Mouse (Mus musculus) common myeloid progenitor, adult 5-6 weeks (primary cell): ENCODE measurements around the gene Stox2. TPM values are rescaled to one million over a fixed set of nuclear protein-coding genes. Genes with fewer than 3 reads are reported as not detected.
A peak's percentile ranks its signal among the peaks of the same experiment; 100 is the strongest.

Experiments used
- ATAC-seq: replicated peaks from 2 replicates; pipeline ENCODE4 v1.8.0; 2016; ENCODE audit warnings: low read depth, mild to moderate bottlenecking, moderate TSS enrichment, inconsistent platforms; ENCODE audit not compliant: poor library complexity, severe bottlenecking
- total RNA-seq: library from RNA; stranded (forward); fragments of 200-1000, 187-1606 nt; gene quantifications from 2 replicates; pipeline ENCODE4 v1.2.3, GENCODE M21; 2017

The Stox2 gene
- total RNA-seq, 1 experiment from 2014 or later = 0.87 TPM

- no peak for ATAC-seq
Measured at GRCm38 (mm10) chr8:47369044-47369769, 77.0 kb downstream of the Stox2 start.

GRCm38 (mm10) chr8:47367029-47367428 lies 79.1 kb downstream of the Stox2 start:
- no peak for ATAC-seq

- ATAC-seq = peak; percentile 98
Measured at GRCm38 (mm10) chr8:47363271-47363670, 82.9 kb downstream of the Stox2 start.

- ATAC-seq = no peak
Measured at GRCm38 (mm10) chr8:47355340-47355906, 90.7 kb downstream of the Stox2 start.

- no peak for ATAC-seq
Measured at GRCm38 (mm10) chr8:47354523-47355168, 91.5 kb downstream of the Stox2 start.

GRCm38 (mm10) chr8:47351914-47352701 lies 94.1 kb downstream of the Stox2 start:
- peak; percentile 54 for ATAC-seq

- ATAC-seq = no peak
Measured at GRCm38 (mm10) chr8:47349082-47349481, 97.1 kb downstream of the Stox2 start.

GRCm38 (mm10) chr8:47347809-47348208 lies 98.4 kb downstream of the Stox2 start:
- peak; percentile 69 for ATAC-seq

GRCm38 (mm10) chr8:47345772-47346103 lies 100.4 kb downstream of the Stox2 start:
- no peak for ATAC-seq

- ATAC-seq = no peak
Measured at GRCm38 (mm10) chr8:47345085-47345771, 100.9 kb downstream of the Stox2 start.

- ATAC-seq = no peak
Measured at GRCm38 (mm10) chr8:47341474-47341873, 104.7 kb downstream of the Stox2 start.

- ATAC-seq = no peak
Measured at GRCm38 (mm10) chr8:47338691-47339323, 107.4 kb downstream of the Stox2 start.

GRCm38 (mm10) chr8:47336433-47336832 lies 109.7 kb downstream of the Stox2 start:
- ATAC-seq = no peak

- no peak for ATAC-seq
Measured at GRCm38 (mm10) chr8:47335940-47336339, 110.2 kb downstream of the Stox2 start.

- ATAC-seq = 0 out of 2 replicates have a peak, but pooled peaks have one; percentile 39
Measured at GRCm38 (mm10) chr8:47334223-47334757, 111.9 kb downstream of the Stox2 start.

GRCm38 (mm10) chr8:47332941-47333340 lies 113.2 kb downstream of the Stox2 start:
- peak; percentile 54 for ATAC-seq

GRCm38 (mm10) chr8:47330982-47331381 lies 115.2 kb downstream of the Stox2 start:
- ATAC-seq = no peak

- ATAC-seq = no peak
Measured at GRCm38 (mm10) chr8:47326348-47326747, 119.8 kb downstream of the Stox2 start.

GRCm38 (mm10) chr8:47324117-47324820 lies 121.9 kb downstream of the Stox2 start:
- ATAC-seq = no peak
